Mouse (Mus musculus) left cerebral cortex, adult 8-10 months (tissue): ENCODE measurements around the gene Chpt1. TPM values are rescaled to one million over a fixed set of nuclear protein-coding genes. Genes with fewer than 3 reads are reported as not detected.

Source experiments
- DNase-seq, 2 experiments: peaks; one replicate each; pipeline ENCODE4 v3.0.0; 2022; ENCODE audit warnings: low spot score in 2 of 2
- total RNA-seq, 4 experiments: library from RNA; stranded (reverse); gene quantifications; 2 replicates each; pipeline ENCODE4 v1.2.4; 2022

Chpt1 gene
- total RNA-seq, 4 experiments from 2014 or later = 38.4 to 45.0 (median 39.7) TPM

DNA sequence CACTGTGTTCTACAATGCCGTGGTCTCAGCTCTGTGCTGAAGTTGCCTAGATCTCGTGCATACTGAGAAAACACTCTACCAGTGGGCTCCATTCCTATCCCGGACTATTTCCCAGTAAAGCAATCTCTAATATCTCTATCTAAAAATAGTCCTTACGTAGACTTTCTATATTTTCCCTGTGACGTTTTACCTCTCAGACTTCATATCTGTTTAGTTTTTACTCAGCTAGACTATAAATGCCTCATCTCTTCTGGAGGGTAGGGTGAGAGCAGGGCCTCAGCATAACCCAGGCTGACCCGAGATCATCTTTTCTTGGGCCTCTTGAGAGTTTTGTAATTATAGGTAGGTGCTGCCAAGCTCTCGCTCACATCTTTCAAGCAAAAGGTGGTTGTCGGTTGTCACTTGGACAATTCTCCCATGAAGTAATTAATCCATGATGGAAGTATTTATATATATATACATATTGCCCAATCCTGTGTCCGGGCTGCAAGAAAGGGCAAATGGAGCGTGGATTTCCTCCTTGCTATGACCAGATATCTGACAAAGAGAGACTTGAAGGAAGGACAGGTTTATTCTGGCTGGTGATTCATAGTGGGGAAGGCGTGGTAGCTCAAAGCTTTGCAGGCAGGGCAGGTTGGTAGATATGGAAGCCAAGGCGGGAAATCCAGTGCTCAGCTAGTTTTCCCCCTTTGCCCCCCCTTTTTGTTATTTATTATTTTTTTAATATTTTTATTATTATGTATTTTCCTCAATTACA, 95.8 kb downstream of the Chpt1 start:
- DNase-seq = no peak

- DNase-seq = no peak
Observed at GRCm38 (mm10) chr10:88405812-88406211, 98.1 kb downstream of the Chpt1 start.

GRCm38 (mm10) chr10:88404220-88404619, 99.7 kb downstream of the Chpt1 start:
- no peak for DNase-seq

DNA sequence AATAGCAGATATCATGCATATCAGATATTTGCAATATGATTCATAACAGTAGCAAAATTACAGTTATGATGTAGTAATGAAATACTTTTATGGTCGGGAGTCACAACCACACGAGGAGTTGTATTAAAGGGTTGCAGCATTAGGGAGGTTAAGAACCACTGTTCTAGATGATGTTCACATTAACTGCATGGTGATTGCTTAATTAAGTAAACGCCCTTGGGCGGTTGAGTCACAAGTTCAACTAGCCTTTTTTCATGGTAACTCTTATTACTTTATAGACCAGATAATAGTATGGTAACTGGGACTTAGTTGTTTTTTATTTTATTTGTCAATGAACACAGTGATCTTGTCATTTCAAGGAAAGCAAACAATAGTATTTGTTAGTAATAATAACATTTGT, 100.9 kb downstream of the Chpt1 start:
- DNase-seq = no peak

Other genes with a start within 250 kb of the Chpt1 start
- 1 to 10 TPM in 1 of 4 experiments, under 1 TPM in 3; 0.65 to 1.9 (median 0.81) TPM for gene Dram1, start 125.0 kb downstream of the Chpt1 start, total RNA-seq
- gene Gnptab, start 124.9 kb downstream of the Chpt1 start, total RNA-seq = 10 to 100 TPM; 61.9 to 69.7 (median 63.8) TPM
- 1 to 10 TPM in 1 of 4 experiments, under 1 TPM in 3; 0.63 to 1.3 (median 0.88) TPM for gene Sycp3, start 44.5 kb downstream of the Chpt1 start, total RNA-seq
- 1 to 10 TPM; 4.3 to 5.9 (median 5.4) TPM for gene Mybpc1, start 101.1 kb upstream of the Chpt1 start, total RNA-seq
- gene Spic, start 180.9 kb upstream of the Chpt1 start, total RNA-seq = not detected
- 100 to 1,000 TPM; 132 to 143 (median 142) TPM for gene Arl1, start 226.8 kb upstream of the Chpt1 start, total RNA-seq